Mouse (Mus musculus): ENCODE data around the gene Slc35f4.

Slc35f4 gene

DNA sequence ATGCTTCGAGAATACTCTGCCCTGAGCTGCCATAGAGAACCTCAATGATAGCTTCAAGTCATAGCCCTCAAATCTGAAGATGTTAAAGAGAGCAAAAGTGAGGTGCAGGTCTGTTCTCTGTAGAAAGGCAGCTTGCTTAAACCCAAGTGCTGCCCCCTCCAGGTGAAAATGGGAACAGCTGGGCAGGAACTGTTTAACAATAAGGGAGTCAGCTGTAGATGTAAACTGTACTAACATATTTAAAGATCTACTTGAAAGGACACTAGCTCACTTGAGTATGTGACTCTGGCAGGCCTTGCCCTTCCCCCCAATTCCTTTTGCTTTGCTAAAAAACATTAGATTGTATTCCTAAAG lies 177.0 kb downstream of the Slc35f4 start:
- peak; percentile 5 to 52 for DNase-seq (ENCODE audit: low spot score in 2 of 2)

DNA sequence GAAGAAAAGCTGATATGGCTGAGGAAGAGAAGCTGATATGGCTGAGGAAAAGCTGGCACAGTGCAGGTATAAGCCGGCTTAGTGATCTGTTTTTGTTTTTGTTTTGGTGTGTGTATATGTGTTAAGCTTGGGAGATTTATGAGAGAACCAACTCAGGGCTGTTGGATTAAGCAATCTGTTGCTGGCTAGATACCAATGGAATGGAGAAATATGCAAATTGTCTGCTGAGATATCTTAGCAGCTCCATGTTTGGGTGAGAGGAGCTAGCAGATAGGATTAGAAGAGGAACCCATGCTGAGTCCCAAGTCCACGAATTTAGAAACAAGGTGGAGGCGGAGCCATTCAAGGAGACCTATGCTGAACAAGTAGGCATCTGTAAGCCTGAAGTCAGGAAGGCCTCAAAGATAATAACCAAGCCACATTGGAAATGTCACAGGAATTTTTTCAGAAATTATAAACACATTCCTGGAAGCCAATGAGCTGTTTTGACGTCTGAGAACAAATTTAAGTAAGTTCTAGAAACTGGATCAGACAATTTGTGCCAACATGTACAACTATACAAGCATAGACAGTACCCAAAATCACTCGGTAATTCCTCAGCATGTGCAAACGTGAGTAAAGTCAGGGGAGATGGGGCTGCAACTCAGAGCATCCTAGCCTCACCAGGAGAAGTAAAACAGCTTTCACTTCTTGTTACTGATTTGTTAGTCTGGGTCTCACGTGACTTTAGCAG lies 177.5 kb downstream of the Slc35f4 start:
- no peak for DNase-seq (ENCODE audit: low spot score in 2 of 2)

DNA sequence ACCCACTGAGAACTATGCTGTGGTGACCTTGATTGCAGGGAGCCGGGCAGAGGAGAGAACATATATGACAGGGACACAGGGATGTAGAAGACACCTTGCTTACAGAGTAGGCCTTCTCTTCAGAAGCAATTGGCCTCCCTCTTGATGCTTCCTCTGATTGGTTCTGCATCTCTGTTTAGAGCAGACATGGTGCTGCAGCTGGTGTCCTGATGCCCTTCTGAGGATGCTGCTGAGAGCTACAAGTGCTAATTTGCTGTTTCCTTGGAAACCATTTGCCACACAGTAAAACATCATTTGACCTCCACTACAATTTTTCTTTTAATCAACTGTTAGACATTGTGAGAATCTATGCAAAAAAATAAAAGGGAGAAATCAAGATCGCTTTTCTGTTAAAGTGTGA lies 180.0 kb downstream of the Slc35f4 start:
- DNase-seq (ENCODE audit: low spot score in 2 of 2): no peak

DNA sequence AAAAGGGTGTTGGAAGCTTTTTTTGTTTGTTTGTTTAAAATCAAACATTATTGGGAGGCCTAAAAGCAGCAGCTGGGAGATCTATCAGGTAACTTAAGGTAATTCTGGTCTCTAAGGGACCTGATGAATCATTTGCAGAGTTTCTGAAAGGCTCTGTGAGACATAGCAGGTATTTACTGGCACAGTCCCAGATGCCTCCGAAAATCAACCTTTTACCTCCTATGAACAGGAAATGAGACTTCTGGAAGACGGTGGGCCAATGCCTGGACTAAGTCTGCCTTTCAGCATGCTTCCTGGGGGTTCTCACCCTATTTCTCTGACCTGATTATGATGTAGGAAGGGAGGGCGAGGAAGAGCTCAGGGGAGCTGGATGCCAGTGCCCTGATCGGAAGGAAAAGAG lies 188.8 kb downstream of the Slc35f4 start:
- DNase-seq (ENCODE audit: low spot score in 2 of 2): no peak

DNA sequence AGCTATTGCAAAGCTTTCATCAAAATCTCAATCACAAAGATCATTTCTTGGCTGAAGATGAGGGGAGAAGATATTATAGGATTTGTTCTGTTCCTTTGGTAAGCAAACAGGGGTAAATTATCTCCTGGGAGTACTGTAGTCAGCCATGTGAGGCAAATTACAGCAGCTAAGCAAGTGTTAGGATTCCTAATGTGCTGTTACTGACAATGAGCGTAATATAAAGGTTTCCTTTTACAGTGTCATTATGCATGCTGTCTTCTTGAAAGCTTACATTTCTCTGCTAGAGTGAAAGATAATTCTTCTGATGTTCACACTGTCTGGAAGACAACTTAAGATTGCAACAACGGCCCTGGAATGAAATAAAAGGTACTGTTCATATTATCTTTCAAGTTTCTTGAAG lies 192.0 kb downstream of the Slc35f4 start:
- no peak for DNase-seq (ENCODE audit: low spot score in 2 of 2)

DNA sequence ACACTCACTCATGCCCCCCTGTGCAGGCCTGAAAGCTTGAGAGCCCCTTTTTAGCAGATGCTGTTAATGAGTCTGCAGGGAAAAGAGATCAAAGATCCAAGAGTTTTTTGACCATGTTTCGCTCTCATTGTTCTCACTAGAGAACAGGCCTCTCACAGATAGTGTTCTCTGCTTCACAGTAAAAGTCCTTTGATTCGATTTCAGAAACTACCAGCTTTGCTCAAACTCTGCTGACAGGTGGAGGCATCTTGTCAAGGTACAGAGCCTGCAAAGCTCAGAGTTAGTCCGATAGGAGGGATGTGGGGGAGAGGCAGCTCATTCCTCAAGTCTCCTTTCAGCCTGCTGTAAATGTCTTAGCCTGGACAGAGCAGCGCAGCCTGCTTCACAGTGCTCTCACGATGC lies 209.4 kb downstream of the Slc35f4 start:
- DNase-seq (ENCODE audit: low spot score in 2 of 2): no peak

DNA sequence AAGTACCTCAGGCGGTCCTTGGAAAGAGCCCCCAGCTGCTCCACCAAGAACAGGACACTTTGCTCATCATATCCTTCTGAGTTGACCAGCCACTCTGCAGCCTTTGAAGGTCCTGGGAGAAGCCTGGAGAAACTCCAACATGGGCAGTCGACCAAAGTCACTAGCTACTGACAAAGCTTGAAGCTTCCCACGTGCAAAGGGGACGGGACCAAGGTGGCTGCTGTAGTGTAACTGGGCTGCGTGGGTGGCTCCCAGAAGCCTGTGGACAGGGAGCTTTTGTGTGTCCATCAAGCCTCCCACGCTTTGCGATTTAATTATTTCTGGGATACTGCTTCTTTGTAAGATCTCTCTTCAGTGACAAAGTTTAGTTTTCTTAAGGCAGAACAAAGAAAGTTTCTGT lies 211.9 kb downstream of the Slc35f4 start:
- no peak for DNase-seq (ENCODE audit: low spot score in 2 of 2)

DNA sequence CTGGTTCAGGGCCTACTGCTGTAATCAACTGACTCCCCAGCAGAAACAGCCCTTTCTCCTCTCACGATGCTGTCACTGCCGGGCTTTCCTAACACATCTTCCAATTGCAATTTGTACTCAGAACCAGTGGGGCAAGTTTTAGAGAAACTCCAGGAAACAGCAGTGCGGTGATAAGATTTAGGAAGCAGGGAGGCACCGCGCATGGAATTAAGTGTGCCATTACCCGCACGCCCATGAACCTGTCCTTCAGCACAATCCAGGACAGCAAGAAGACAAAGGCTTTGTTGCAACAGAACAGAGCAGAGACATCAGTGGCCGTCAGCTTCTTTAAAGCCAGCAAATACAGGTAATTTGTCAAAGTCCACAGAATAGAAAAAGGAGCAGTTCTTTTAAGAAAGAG lies 212.5 kb downstream of the Slc35f4 start:
- no peak for DNase-seq (ENCODE audit: low spot score in 2 of 2)

DNA sequence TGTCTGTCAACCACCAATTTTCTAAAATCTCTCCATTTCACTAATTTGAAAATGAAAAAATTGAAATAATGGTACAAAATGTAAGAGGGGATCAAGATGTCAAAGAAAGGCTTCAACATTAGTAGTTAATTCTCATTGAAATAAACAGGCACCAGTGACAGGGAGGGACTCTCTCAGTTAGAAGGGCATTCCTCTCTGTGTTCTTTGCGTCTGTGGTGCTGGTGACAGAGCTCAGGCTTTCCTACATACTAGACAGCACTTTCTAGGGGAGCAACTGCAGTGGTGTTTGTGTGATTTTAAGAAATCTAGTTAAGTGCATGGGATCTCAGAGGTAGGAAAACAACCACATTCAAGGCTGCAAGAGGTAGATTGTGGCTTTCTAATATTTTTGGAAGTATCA lies 214.3 kb downstream of the Slc35f4 start:
- DNase-seq (ENCODE audit: low spot score in 2 of 2): no peak

DNA sequence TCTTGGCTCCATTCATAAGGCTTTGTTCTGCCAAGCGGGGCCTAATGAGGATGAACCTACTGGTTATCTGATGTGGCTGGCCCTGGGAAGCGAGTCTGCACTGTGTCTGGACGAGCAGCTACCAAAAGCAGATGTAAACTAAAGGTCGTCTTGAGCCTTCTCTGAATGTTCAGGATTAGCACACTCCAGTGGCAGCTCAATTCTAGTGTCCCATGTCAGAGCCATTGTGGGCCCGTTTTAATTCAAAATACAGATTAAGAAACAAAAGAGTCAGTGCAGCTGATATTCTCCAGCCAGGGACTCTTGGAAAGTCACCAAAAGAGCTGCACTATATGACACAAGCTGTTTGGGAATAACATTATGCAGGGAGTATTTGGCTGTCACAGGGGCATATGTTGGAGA lies 214.8 kb downstream of the Slc35f4 start:
- DNase-seq (ENCODE audit: low spot score in 2 of 2): no peak

DNA sequence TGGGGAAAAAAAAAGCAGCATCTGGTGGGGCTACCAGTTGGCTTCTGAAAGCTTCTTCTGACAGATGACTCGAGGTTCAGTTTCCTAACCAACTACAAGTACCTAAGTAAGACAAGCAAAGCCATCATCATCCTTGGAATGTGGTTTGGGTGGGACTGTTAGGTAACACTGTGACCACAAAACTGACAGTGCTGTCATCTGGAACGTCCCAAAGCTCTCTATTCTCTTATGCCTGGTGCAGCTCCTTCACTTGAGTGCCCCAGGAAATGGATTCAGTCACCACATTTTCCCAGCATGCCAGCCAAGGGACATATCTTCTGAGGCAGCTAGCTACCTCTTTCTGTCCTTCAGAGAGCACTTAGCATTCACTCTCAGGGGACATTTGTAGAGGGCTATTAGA lies 216.2 kb downstream of the Slc35f4 start:
- DNase-seq (ENCODE audit: low spot score in 2 of 2): no peak

DNA sequence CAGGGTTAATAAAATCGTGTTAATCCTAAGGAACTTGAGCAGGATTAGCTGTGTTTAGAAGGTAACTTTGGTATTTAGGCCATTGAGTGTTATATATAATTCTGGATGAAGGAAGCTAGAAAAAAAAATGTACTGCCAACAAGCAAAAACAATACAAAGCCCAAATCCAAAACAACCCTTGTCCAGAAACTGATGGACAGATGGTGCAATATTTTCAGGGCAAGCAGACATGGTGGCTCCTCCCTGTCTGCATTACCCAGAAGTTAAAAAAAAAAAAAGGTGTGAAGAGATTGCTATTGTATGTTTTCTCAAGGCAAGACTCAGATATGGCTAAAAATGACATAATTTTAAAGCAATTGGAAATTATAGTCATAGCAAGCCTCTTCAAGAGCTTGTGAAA lies 217.3 kb downstream of the Slc35f4 start:
- no peak for DNase-seq (ENCODE audit: low spot score in 2 of 2)

DNA sequence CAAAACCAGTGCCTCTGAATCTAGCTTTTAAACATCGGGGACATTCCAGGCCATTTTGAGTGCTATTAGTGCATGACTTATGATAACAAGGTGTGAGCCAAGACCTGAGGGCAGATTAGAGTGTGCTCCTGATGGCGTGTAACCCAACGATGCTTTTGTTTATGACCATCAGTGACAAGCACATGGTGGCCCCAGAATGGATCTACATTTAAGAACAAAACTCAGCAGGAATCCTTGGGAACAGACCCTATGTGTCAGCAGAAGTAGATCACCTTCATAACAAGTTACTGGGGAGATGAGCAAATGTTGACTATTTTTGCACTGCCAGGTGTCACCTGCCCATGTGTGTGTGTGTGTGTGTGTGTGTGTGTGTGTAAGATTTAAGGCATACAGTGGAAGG lies 218.0 kb downstream of the Slc35f4 start:
- DNase-seq (ENCODE audit: low spot score in 2 of 2): no peak

DNA sequence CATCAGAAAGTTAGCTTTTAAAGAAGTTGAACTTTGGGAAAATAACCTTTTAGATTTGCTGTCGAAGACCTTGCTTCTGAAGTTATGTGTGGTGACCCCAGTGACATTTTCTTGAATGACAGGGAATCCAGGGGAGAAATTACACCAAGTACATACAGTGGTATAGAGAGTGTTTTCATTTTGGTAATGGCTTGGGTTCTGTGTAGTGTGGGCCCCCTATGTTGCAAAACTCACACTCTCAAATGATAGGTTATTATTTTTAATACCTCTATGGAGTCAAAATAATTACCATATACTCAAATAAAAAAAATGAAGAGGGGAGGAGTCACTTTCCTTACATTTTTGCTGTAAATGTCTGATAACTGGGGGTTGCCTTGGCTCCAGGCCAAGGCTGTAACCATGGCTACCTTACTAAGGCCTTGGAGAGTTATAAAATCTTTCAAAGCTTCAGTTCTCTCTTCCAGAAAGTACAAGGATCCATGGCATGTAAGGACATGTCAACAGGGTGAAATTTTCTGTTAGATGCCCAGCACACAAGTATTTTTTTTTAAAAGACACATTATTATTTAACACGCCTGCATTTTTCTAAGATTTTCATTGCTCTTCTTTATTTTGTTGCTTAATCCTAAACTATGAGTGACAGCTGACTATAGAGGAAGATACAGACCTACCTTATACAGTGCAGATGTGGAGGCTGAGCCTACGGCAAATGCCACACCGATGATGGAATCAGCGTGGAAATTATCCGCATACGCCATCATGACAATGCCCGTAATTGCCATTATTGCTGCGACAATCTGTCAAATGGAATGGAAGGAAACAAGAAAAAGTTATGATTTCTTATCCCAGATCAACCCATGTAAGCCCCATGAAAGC lies 220.1 kb downstream of the Slc35f4 start:
- no peak for DNase-seq (ENCODE audit: low spot score in 2 of 2)

DNA sequence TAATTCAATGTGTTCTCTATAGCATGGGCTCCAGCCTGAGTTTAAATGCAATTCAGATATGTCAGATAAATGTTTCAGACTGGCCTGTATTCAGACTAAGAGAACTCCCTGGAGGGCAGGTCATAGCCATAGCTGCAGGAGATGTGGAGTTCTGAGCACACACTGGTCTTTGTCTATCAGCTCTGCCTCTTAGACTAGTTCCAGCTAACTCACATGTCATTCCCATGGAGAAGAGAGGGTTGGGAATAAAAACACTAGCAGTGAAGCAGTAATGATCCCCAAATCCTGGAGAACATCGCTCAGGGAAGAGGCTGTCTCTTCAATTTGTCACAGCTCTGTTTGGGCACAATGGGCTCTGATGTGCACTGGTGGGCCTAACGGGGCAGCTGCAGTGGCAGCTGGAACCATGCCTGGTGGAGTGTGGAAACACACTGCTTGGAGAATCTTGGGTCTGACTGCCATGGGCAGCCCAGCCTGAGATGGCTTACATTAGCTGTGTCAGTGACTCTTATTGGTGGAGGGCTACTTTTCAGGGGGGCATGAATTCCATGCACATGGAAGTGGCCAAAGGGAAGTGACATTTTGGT lies 223.5 kb downstream of the Slc35f4 start:
- DNase-seq (ENCODE audit: low spot score in 2 of 2): no peak

DNA sequence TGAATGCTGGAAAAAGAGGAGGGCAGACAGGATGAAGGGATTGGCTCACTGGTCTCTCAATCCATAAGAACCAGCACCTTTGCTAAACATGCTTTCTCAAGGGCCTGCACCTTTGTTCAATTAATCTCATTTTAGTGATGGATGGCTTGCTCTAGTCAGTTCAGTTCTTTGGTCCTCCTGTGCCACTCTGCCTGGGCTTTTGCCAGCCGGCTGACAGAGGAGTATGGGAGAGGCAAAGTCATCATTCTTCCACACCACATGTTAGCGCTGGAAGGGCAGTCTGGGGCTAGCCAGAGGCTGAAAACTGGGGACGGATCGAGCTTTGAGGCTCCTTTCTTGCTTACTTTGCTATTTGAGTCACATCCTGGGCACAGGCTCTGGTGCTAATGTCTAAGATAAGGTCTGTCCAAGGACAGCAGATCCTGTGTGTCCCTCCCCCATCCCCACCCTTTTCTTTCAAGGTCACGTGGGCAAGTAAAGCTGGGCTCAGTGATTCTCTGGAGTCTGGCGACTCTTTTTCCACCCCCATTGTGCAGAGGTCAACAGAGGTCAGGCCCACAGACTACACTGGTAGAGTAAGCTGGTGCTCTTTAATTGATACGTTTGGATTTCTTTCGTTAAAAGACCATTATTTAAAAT lies 224.7 kb downstream of the Slc35f4 start:
- no peak for DNase-seq (ENCODE audit: low spot score in 2 of 2)

DNA sequence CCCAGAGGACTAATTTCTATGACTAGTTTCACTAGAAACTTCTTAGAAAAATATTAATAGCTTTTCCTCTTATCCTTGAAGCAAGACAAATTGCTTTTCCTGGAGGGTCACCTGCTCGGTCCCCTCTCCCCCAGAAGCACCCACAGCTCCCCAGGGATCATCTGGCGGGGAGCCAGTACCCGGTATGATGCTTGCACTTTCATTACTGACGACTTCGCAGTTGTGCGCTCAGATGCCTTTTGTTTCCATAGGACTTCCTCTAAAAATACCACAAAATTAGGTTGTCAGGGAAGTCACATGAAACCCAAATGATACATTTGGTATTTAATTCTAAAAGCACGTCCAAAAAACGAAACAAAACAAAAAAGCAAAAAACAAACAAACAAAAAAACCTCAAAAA lies 225.5 kb downstream of the Slc35f4 start:
- DNase-seq (ENCODE audit: low spot score in 2 of 2): no peak

DNA sequence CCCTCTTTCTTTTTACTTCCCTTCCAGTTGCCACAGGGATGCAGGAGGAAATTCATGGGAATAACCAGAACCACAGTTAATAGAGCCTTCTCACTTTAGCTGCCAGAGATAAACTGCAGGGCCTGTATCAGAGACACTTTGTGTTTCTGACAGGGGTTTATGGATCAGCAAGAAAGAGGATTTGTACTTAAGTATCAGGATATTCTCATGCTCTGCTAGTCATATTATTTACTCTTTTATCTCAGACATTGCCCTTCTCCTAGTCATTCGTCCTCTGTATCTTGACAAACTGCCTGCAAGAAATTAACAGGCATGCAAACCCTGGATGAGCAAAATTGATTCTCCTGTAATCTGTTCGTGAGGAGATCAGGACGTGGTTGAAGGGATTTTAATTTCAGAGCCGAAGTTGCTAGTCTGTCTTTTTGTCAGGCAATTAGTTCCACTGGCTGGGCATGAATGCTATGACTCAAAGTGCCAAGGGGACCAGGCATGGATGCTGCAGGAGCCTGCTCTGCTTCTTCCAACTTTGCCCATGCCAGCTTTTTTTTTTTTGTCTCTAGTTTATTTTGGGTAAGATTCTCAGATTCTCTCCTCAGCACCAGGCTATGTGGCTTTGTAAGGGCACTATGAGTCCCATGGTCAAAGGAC lies 231.9 kb downstream of the Slc35f4 start:
- no peak for DNase-seq (ENCODE audit: low spot score in 2 of 2)

DNA sequence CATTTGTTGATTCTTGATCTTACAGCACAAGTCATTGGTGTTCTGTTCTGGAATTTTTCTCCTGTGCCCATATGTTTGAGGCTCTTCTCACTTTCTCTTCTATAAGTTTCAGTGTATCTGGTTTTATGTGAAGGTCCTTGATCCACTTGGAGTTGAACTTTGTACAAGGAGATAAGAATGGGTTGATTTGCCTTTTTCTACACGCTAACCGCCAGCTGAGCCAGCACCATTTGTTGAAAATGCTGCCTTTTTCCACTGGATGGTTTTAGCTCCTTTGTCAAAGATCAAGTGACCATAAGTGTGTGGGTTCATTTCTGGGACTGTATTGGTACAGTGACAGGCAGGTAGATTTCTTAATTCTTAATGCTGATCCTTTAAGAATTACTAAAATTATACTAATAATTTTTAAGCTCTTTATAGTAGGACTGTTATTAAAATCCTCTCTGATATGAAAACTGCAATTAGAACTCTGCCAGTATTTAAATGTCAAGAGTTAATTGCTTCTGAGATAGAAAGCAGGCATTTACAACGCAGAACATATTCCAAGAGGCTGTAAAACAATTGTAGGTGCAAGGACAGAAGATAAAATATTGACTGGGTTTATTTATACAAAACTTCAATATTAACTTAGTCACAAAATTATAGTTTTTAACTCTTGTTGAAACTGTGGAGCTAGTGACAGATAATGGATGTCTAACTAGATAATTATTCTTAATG lies 235.7 kb downstream of the Slc35f4 start:
- no peak for DNase-seq (ENCODE audit: low spot score in 2 of 2)

DNA sequence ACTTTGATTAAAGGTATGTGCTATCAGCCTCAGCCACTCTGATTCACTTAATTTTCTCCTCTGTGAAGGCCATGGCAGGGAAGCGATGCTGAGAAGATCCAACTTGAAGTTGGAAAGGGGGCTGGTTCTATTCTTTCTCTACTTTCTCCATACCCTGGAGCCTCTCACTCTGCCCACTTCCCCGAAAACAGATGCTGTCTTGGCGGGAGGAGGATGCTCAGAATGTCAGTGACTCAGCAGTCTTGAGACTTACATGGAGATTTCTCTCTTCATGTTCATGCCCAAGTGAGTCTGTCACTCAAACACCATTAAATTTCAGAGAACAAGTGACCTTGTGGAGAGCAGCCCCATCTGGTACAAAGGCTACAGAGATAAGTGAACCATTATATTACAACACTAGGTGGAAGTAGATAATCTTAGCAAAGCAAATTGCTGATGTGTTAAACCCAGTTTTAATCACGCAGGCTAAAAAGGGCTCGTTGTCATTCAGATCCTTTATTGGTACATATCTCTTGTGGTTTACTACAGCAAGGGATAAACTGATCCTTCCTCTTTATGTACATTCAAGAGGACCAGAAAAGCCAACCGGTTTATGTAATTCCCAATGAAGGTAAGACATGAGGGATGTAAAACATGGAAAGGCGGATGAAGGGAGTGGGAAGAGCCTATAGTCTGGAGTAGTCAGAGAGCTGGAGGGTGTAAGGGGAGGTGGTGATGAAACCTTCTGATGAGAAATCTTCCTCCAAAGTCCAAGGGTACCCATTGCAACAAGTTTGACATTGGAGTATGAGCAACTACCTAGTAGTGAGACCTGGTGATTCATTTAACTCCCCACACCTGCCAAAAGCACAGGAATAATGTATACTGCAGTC lies 241.8 kb downstream of the Slc35f4 start:
- no peak for DNase-seq (ENCODE audit: low spot score in 2 of 2)

Data from spleen, postnatal 10 days (tissue).